Mouse (Mus musculus) ES-Bruce4 (cell line): ENCODE results near the gene Ltbp4. TPM values are rescaled to one million over a fixed set of nuclear protein-coding genes. Genes with fewer than 3 reads are reported as not detected.

Experiments
- H3K27ac ChIP-seq: 2 replicates; pipeline ENCODE4 v1.5.1; 2012; ENCODE audit warnings: low read length, inconsistent platforms; ENCODE audit not compliant: insufficient read depth
- H3K27me3 ChIP-seq: 2 replicates; pipeline ENCODE4 v1.6.1; 2012; ENCODE audit warnings: mild to moderate bottlenecking, low read length, inconsistent platforms; ENCODE audit not compliant: control insufficient read depth, poor library complexity, insufficient read depth, severe bottlenecking
- H3K36me3 ChIP-seq: 2 replicates; pipeline ENCODE4 v1.6.1; 2012; ENCODE audit warnings: inconsistent platforms, mild to moderate bottlenecking, low read length, moderate library complexity; ENCODE audit not compliant: control insufficient read depth, poor library complexity, insufficient read depth, severe bottlenecking
- H3K4me1 ChIP-seq: one replicate; pipeline ENCODE4 v1.8.1; 2011; ENCODE audit warnings: low read length; ENCODE audit not compliant: control insufficient read depth, insufficient read depth
- H3K4me3 ChIP-seq: 2 replicates; pipeline ENCODE4 v1.5.1; 2011; ENCODE audit warnings: low read depth, mild to moderate bottlenecking, low read length
- H3K9ac ChIP-seq: 2 replicates; pipeline ENCODE4 v1.6.1; 2012; ENCODE audit warnings: low read depth, mild to moderate bottlenecking, inconsistent platforms; ENCODE audit not compliant: poor library complexity, severe bottlenecking
- H3K9me3 ChIP-seq: replicated peaks from 2 replicates; pipeline ENCODE4 v1.6.1; 2012; ENCODE audit warnings: mild to moderate bottlenecking, low read length, inconsistent platforms; ENCODE audit not compliant: control insufficient read depth, poor library complexity, insufficient read depth, severe bottlenecking
- CTCF ChIP-seq: IDR thresholded peaks from one replicate; pipeline ENCODE4 v1.8.1; 2011; ENCODE audit warnings: low read depth, low read length
- EP300 ChIP-seq: IDR thresholded peaks from 2 replicates; pipeline ENCODE4 v1.6.1; 2011; ENCODE audit warnings: low read depth, low read length; ENCODE audit not compliant: insufficient read depth
- POLR2A ChIP-seq: IDR thresholded peaks from one replicate; pipeline ENCODE4 v1.8.1; 2011; ENCODE audit warnings: low read length; ENCODE audit not compliant: insufficient read depth
- polyA plus RNA-seq: library from polyadenylated mRNA; stranded (reverse); fragments of >200 nt; gene quantifications from 2 replicates; pipeline ENCODE4 v1.2.4, GENCODE M21; 2011; ENCODE audit warnings: low read depth; ENCODE audit not compliant: missing spikeins, insufficient read depth, insufficient read length

Ltbp4 gene
- polyA plus RNA-seq, 1 experiment, result 66.8 TPM

DNA sequence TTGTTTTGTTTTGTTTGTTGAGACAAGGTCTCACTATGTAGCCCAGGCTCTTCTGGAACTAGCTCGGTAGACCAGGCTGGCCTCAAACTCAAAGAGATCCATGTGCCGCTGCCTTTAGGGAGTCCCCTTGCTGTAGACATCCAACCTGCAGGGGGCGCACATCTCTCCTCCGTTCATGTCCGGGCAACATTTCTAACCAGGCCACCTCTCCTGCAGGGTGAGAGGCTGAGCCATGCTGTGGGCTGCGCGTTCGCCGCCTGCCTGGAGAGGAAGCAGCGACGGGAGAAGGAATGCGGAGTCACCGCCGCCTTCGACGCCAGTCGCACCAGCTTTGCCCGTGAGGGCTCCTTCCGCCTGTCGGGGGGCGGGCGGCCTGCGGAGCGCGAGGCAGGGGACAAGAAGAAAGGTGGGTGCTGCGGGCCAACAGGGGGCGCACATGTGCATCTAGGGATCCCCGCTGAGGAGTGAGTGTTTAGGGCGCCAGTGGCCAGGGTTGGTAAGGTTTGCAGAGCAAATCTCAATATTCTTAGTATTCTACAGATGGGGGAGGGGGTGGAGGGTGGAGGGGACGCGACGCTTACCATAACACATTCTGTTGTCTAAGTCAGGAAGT is 63.6 kb downstream of the Ltbp4 start:
- Histone ChIP-seq H3K27me3 (no peaks in the 10 kb centered on the region), H3K4me3 (peak overlapping the region; percentile 55), H3K9me3 (no peaks in the 10 kb centered on the region), H3K4me1 (no peaks in the 10 kb centered on the region), H3K27ac (peak overlapping the region; percentile 30), H3K9ac (peak overlapping the region; percentile 38), H3K36me3 (peaks cover 20% of the 10 kb centered on the region)
- TF ChIP-seq CTCF (peak; percentile 84), POLR2A (no peak), EP300 (peak; percentile 56)

GRCm38 (mm10) chr7:27271423-27271822 is 66.1 kb downstream of the Ltbp4 start:
- Histone ChIP-seq H3K9me3 (no peaks in the 10 kb centered on the region), H3K4me1 (no peaks in the 10 kb centered on the region), H3K9ac (peak overlapping the region; percentile 39), H3K36me3 (0 out of 2 replicates have a peak, but pooled peaks cover 2% of the 10 kb centered on the region), H3K4me3 (peak overlapping the region; percentile 57), H3K27ac (no peak overlapping the region), H3K27me3 (no peaks in the 10 kb centered on the region)
- TF ChIP-seq CTCF (peak; percentile 86), POLR2A (no peak)

DNA sequence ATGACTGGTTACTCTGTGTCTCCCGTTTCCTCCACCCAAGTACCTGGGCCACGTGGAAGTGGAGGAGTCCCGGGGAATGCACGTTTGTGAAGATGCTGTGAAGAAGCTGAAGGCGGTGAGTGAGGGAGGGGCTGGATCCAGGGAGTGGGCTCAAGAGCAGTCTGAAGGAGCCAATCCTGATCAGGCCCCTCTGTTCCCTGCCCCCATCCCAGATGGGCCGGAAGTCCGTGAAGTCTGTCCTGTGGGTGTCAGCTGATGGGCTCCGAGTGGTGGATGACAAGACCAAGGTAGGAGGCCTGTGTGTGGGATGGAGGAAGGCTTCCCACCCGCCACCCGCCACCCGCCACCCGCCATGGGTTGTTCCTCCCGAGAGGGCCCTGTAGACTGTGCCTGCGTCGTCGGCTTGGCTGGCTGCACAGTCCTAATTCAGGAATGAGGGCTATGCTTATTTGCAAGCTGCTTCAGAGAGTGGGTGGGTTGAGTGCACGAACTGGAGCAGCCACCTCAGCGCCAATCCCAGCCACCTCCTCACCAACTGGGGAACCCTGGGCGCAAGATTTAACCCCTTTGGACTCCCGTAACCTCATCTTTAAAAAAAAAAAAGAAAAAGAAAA is 70.9 kb downstream of the Ltbp4 start:
- Histone ChIP-seq H3K4me3 (peak overlapping the region; percentile 52), H3K27ac (no peak overlapping the region), H3K36me3 (0 out of 2 replicates have a peak, but pooled peaks cover 4% of the 10 kb centered on the region), H3K27me3 (no peaks in the 10 kb centered on the region), H3K4me1 (no peaks in the 10 kb centered on the region), H3K9ac (peak overlapping the region; percentile 0; the same call in 1 of the 2 replicates), H3K9me3 (no peaks in the 10 kb centered on the region)
- no peak for TF ChIP-seq CTCF
- no peak for TF ChIP-seq POLR2A
- TF ChIP-seq EP300, result 0 out of 2 replicates have a peak, but pooled peaks have one; percentile 37

DNA sequence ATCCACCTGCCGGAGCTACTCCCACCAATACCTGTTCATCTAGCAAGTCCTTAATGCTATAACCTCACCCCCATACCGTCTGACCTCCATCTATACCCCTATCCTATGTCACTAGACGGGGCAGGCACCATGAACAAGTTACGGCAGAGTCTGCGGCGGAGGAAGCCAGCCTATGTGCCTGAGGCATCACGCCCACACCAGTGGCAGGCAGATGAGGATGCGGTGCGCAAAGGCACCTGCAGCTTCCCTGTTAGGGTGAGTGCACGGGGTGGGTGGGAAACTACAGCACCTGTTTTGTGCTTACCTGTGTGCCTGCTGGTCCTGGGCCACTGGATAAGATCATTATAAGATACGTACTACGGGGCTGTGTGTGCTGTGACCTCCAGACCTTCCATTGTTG is 72.7 kb downstream of the Ltbp4 start:
- H3K9ac ChIP-seq, result no peak overlapping the region
- no peak overlapping the region for H3K4me3 ChIP-seq
- TF ChIP-seq CTCF (no peak), EP300 (no peak), POLR2A (no peak)
- no peaks in the 10 kb centered on the region for H3K27me3 ChIP-seq
- no peak overlapping the region for H3K27ac ChIP-seq
- H3K4me1 ChIP-seq, result peaks cover 1% of the 10 kb centered on the region
- H3K9me3 ChIP-seq, result no peaks in the 10 kb centered on the region
- H3K36me3 ChIP-seq, result 0 out of 2 replicates have a peak, but pooled peaks cover 4% of the 10 kb centered on the region

GRCm38 (mm10) chr7:27261888-27262287 is 75.6 kb downstream of the Ltbp4 start:
- TF ChIP-seq POLR2A (no peak), EP300 (no peak), CTCF (no peak)

DNA sequence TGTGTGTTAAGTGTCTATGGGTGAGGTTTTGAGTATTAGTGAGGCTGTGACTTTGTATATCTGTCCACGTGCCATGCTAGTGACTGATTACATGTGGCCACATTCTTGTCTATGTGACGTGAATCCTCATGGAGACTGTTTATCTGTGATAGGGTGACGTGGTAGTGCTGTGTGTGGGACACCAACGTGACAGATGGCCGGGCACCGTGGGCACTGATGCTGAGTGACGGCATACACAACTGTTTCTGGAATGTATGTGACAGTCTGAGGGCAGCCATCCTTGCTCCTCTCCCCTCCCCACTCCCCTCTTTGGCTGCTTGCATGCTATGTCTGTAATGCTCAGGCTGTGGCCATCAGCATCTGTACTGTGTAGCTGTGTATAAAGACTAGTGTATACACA is 76.6 kb downstream of the Ltbp4 start:
- H3K9ac ChIP-seq, result no peak overlapping the region
- H3K36me3 ChIP-seq, result 0 out of 2 replicates have a peak, but pooled peaks cover 2% of the 10 kb centered on the region
- H3K27ac ChIP-seq, result no peak overlapping the region
- no peaks in the 10 kb centered on the region for H3K9me3 ChIP-seq
- no peak for TF ChIP-seq EP300
- TF ChIP-seq CTCF, result no peak
- TF ChIP-seq POLR2A, result no peak
- H3K4me3 ChIP-seq, result no peak overlapping the region
- H3K27me3 ChIP-seq, result no peaks in the 10 kb centered on the region
- peaks cover 2% of the 10 kb centered on the region for H3K4me1 ChIP-seq

More at GRCm38 (mm10) chr7:27261888-27262287, 75.6 kb downstream of the Ltbp4 start:
- Histone ChIP-seq H3K27ac (no peak overlapping the region), H3K4me1 (peaks cover 2% of the 10 kb centered on the region), H3K27me3 (no peaks in the 10 kb centered on the region), H3K9me3 (no peaks in the 10 kb centered on the region), H3K4me3 (no peak overlapping the region), H3K9ac (no peak overlapping the region), H3K36me3 (0 out of 2 replicates have a peak, but pooled peaks cover 2% of the 10 kb centered on the region)
